Mouse (Mus musculus): ENCODE measurements around the gene Sirt1.
"Not testable (repeated sequence)": the region's sequence is repeated elsewhere in the genome, so short reads cannot be mapped to it uniquely, and the experiment has no call there.

The Sirt1 gene

GRCm38 (mm10) chr10:63386991-63387390, 5.5 kb upstream of the Sirt1 start:
- no peak for DNase-seq (ENCODE audit: low spot score)

GRCm38 (mm10) chr10:63386444-63386843, 4.9 kb upstream of the Sirt1 start:
- peak; percentile 70 for DNase-seq (ENCODE audit: low spot score)

GRCm38 (mm10) chr10:63385897-63386296, 4.4 kb upstream of the Sirt1 start:
- DNase-seq (ENCODE audit: low spot score), result not testable (repeated sequence)

GRCm38 (mm10) chr10:63382372-63383279, 1.1 kb upstream of the Sirt1 start, which contains the start of gene Dnajc12:
Gene Dnajc12, plus strand, starts transcription at chr10:63382443.
- DNase-seq (ENCODE audit: low spot score), result peak; percentile 77

- no peak for DNase-seq (ENCODE audit: low spot score)
Observed at GRCm38 (mm10) chr10:63378948-63379680, 2.4 kb downstream of the Sirt1 start.

GRCm38 (mm10) chr10:63377468-63377867, 4.0 kb downstream of the Sirt1 start:
- DNase-seq (ENCODE audit: low spot score), result peak; percentile 25

GRCm38 (mm10) chr10:63376303-63376702, 5.2 kb downstream of the Sirt1 start:
- DNase-seq (ENCODE audit: low spot score), result no peak

- DNase-seq (ENCODE audit: low spot score), result no peak
Observed at GRCm38 (mm10) chr10:63368041-63368440, 13.5 kb downstream of the Sirt1 start.

GRCm38 (mm10) chr10:63367386-63367785, 14.1 kb downstream of the Sirt1 start:
- no peak for DNase-seq (ENCODE audit: low spot score)

GRCm38 (mm10) chr10:63365918-63366455, 15.5 kb downstream of the Sirt1 start:
- DNase-seq (ENCODE audit: low spot score), result no peak

GRCm38 (mm10) chr10:63360502-63360901, 21.0 kb downstream of the Sirt1 start:
- DNase-seq (ENCODE audit: low spot score), result no peak

- no peak for DNase-seq (ENCODE audit: low spot score)
Observed at GRCm38 (mm10) chr10:63352111-63352510, 29.4 kb downstream of the Sirt1 start.

GRCm38 (mm10) chr10:63351099-63351498, 30.4 kb downstream of the Sirt1 start:
- not testable (repeated sequence) for DNase-seq (ENCODE audit: low spot score)

- DNase-seq (ENCODE audit: low spot score), result no peak
Observed at GRCm38 (mm10) chr10:63350666-63351065, 30.8 kb downstream of the Sirt1 start.

- no peak for DNase-seq (ENCODE audit: low spot score)
Observed at GRCm38 (mm10) chr10:63348291-63348690, 33.2 kb downstream of the Sirt1 start.

- no peak for DNase-seq (ENCODE audit: low spot score)
Observed at GRCm38 (mm10) chr10:63344751-63345150, 36.8 kb downstream of the Sirt1 start.

GRCm38 (mm10) chr10:63341351-63341750, 40.2 kb downstream of the Sirt1 start:
- no peak for DNase-seq (ENCODE audit: low spot score)

GRCm38 (mm10) chr10:63338914-63339643, 42.4 kb downstream of the Sirt1 start:
- peak; percentile 88 for DNase-seq (ENCODE audit: low spot score)

GRCm38 (mm10) chr10:63337951-63338836, 43.3 kb downstream of the Sirt1 start:
- peak; percentile 28 for DNase-seq (ENCODE audit: low spot score)

GRCm38 (mm10) chr10:63337326-63337725, 44.2 kb downstream of the Sirt1 start:
- no peak for DNase-seq (ENCODE audit: low spot score)

GRCm38 (mm10) chr10:63336901-63337300, 44.6 kb downstream of the Sirt1 start:
- DNase-seq (ENCODE audit: low spot score), result no peak

Data from ovary, adult 18-20 months (tissue).